ENCODE assay signal across 17 mouse cellular contexts in genomic region chr1:161765932-161766331, GRCm38 (mm10). TPM values are rescaled to one million over a fixed set of nuclear protein-coding genes. Genes with fewer than 3 reads are reported as not detected.
DNase-seq lines count a peak whose midpoint lies in the region; TF ChIP-seq lines count a peak whose summit lies in the region.
"Had no signal": no experiment of that assay in that cellular context is flagged by ENCODE, and none has a peak within 500 bp of the region (broad histone marks: within the 10 kb centered on the region; RNA-seq: fewer than 3 reads in every experiment).

No protein-coding gene starts in this region.

- H3K36me3 ChIP-seq in small intestine, adult 2 months (ENCODE audit: control insufficient read depth, insufficient read depth, low read length) = no peaks in the 10 kb centered on the region
- H3K36me3 ChIP-seq: forebrain, embryonic 15.5 days; G1E; limb, embryonic 13.5 days had no signal

- TF ChIP-seq CTCF in small intestine, adult 2 months (IDR thresholded peaks at IDR 0.05; ENCODE audit: extremely low read depth, insufficient read length, insufficient replicate concordance, low read depth, low read length) = no peak

- H3K4me3 ChIP-seq in small intestine, adult 2 months (ENCODE audit: low read depth, low read length) = no peak overlapping the region
- H3K4me3 ChIP-seq: forebrain, embryonic 15.5 days; limb, embryonic 13.5 days had no signal

- DNase-seq in CD4-positive, CD25-positive, alpha-beta regulatory T cell, adult 2 months (ENCODE audit: low read depth, low spot score) = peak; percentile 85
- DNase-seq in ZHBTc4 (ENCODE audit: low read depth, low spot score) = peak; percentile 18
- peak; percentile 62 to 68 for DNase-seq in thymus, postnatal 10 days (ENCODE audit: low spot score in 2 of 2)
- DNase-seq in ovary, postnatal 10 days (ENCODE audit: low spot score) = no peak
- no peak for DNase-seq in cerebellum, adult 9-10 months
- DNase-seq in urinary bladder, postnatal 4 days (ENCODE audit: low spot score in 2 of 2) = no peak
- DNase-seq: cerebellum, adult 18-20 months; gastrocnemius, postnatal 14 days; retina, postnatal 1 day had no signal

- 8% methylated on average over 5 of the region's 5 CpGs for WGBS in small intestine, adult 2 months

- peak overlapping the region; percentile 77 for H3K27ac ChIP-seq in small intestine, adult 2 months (ENCODE audit: insufficient read depth, low read depth, low read length)
- H3K27ac ChIP-seq: forebrain, embryonic 15.5 days; hindbrain, postnatal 0 days; limb, embryonic 13.5 days had no signal

- TF ChIP-seq POLR2A in small intestine, adult 2 months (IDR thresholded peaks at IDR 0.05; ENCODE audit: low read depth, low read length) = no peak

- H3K27me3 ChIP-seq in small intestine, adult 2 months (ENCODE audit: control insufficient read depth, insufficient read depth, low read length) = no peaks in the 10 kb centered on the region
- H3K27me3 ChIP-seq: forebrain, embryonic 15.5 days; limb, embryonic 13.5 days had no signal

- peaks cover 4% of the 10 kb centered on the region for H3K4me1 ChIP-seq in small intestine, adult 2 months (ENCODE audit: control insufficient read depth, insufficient read depth, insufficient read length, low read length)
- H3K4me1 ChIP-seq: forebrain, embryonic 15.5 days; limb, embryonic 13.5 days had no signal

RNA-seq across cellular contexts. Expression of gene Fasl, which starts 22.4 kb away (rescaled TPM):
- 0.22 and 0.33 TPM in 2 replicates for polyA plus RNA-seq in small intestine, adult 2 months (2012; rRNA removed)
- polyA plus RNA-seq: G1E; heart, embryonic 14.5 days; limb, embryonic 13.5 days; lung, embryonic 14.5 days; stomach, embryonic 14.5 days had no signal

Comparison
In these comparisons a context has a peak if more than half of its experiments do, and no peak if none do; other contexts are left out.
1. DNase-seq: peak in CD4-positive, CD25-positive, alpha-beta regulatory T cell, adult 2 months (single experiment), ZHBTc4 (single experiment) and thymus, postnatal 10 days (2 of 2); none in ovary, postnatal 10 days (single experiment), cerebellum, adult 9-10 months (single experiment) and urinary bladder, postnatal 4 days (0 of 2).